Mouse (Mus musculus) spleen, postnatal 4 days (tissue): ENCODE measurements around the gene Mov10l1.
A peak's percentile ranks its signal among the peaks of the same experiment; 100 is the strongest.

ENCODE experiments used
- DNase-seq, 2 experiments: peaks; one replicate each; pipeline ENCODE4 v3.0.0; 2022; ENCODE audit warnings: low spot score in 2 of 2

Gene Mov10l1

DNA sequence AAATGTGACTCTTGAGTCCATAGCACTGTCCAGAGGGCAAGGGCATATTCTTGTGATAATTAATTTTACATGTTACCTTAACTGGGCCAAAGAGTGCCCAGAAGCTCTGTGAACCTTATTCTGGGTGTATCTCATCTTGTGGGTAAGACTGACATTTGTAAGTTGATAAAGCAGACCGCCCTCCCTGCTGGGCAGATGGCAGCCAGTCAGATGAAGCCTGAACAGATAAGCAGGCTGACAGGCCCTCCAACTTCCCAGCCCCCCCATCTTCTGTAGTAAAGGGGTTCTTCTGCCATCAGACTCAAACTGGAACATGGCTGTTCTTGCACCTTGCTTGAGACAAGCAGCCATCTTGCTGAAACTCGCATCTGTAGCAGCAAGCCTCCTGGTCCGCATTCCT is 34.0 kb downstream of the Mov10l1 start:
- DNase-seq, result peak in 1 of 2 experiments; percentile 44

DNA sequence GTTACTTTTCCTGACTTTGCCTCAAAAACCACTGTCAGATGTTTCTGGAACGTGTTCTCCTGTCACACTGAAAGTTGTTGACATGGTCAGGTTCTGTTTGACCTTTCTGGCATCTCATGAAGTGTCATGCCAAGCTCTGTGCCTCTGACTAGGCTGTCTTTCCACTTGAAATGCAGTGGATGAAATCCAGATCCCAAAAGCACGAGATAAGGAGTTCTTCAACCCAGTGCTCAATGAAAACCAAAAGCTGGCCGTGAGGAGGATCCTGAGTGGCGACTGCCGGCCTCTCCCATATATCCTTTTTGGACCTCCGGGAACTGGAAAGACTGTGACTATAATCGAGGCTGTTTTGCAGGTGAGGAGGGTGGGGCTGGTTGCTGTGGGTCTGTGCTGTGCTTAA is 37.4 kb downstream of the Mov10l1 start:
- no peak for DNase-seq

DNA sequence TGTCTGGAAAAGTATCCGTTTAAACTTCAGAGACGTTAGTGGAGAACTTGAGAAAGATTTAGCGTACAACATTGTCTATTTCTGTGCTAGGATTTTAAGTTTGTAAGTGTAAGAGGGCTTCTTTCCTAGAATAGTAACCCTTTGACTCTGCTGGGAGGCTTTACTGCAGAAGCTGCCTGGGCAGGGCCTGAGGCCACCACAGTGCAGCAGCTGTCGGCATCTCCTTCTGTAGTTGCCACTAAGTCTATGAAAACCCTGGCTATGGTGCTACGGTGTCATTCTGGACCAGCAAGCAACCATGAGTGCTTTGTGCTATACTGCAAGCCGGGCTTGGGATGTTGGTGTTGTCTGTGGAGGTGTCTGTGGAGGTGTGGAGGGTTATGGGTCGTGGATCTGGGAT is 37.8 kb downstream of the Mov10l1 start:
- DNase-seq, result no peak

DNA sequence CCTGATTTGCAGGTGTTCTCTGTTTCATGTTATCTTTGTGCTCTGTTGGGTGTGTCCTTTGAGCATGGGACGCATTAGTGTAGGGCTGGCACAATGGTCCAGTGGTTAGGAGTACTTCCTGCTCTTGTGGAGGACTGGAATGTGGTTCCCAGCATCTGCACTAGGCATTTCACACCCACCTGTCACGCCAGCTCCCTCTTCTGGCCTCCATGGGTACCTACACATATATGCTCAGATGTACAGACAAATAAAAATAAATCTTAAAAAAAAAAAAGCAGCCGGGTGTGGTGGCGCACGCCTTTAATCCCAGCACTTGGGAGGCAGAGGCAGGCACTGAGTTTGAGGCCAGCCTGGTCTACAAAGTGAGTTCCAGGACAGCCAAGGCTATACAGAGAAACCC is 61.7 kb downstream of the Mov10l1 start:
- peak in 1 of 2 experiments; percentile 49 for DNase-seq

DNA sequence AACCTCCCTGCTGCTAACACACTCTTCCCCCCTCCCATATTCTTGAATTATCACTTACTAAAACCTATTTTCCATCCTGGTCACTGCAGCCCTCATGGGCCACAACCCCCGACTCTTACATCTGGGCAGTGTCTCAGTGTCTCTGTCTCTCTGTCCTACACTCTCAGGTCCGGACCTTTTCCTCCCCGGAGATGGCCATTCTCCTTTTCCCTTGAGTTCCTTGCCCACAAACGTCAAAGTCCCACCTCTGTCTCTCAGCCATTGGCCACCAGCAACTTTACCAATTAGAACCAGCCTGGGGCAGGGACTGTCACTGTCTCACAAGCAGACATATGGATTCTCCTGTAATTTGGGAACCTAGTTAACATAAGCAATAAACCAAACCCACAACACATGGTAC is 63.6 kb downstream of the Mov10l1 start:
- DNase-seq, result peak in 1 of 2 experiments; percentile 43

DNA sequence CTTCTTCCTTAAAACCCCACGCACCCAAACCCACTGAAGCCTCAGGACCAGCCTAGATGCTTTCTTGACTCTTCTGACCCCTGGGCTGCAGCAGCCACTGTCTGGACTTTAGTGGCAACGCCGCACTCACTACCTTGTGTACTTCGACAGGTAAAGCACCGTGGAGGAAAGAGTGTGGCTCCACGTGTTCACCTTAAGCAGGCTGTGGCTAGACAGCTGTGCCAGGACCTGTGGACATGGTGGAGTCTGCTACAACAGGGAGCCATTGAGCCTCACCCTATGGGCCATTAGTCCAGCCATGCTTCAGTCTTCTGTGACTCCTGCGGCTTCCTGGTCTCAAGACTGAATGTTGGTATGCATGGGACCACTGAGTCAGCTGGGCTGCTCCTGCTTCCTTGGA is 72.0 kb downstream of the Mov10l1 start:
- DNase-seq, result peak in 1 of 2 experiments; percentile 54

DNA sequence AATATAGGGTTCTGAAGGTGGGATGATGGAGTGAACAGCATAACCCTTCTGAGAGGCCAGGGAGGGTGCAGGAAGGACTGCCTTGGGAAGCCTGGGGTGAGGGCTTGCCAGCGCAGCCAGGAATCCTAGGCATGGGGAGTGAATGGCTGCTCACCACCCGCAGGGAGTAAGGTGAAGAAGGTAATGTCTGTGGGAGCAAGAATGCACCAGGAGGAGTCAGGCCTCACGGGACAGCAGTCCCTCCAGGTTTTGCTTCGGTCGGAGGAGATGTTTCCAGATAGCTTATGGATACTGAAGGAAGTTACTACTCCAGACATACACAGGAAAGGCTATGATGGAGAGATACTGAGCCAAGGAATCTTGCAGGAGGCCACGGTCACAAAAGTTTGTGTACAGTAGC is 76.0 kb downstream of the Mov10l1 start:
- DNase-seq, result peak in 1 of 2 experiments; percentile 9

DNA sequence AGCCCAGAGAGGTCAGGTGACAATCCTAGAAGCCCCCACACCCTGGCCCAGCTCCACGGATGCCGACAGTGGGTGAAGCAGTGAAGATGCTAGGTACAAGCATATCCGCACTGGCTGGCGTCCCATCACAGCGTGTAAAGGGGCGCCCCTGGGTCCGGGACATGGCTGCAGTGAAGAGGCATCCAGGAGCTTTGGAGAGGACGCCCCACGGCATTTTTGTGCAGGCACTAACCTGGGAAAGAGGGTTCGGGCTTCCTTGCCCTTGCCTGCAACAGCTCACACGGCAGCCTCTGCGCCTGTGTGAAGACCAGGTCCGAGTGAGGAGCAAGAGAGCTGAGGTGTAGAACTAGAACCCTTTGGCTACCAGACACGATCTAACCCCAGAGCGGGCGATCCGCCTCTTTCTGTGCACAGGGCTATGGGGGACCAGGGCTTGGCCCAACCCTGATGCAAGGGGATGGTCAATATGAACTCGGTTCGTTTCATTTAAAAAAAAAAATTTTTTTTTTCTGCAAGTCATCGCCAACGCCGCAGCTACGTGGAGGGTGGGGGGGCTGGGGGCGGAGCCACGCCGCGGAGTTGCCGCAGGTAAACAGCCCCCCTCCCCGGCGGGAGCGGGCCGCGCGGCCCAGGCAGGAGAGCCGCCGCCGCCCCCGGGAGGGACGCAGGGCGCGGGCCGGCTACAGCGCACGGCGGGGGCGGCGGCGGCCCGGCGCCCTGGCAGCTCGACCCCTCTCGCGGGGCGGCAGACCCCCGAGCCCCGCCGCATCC is 76.6 kb downstream of the Mov10l1 start, which contains the start of gene Panx2:
Gene Panx2 (plus strand): TSS at position 574 of the 771 bp plus-strand sequence.
- DNase-seq, result peak; percentile 12 to 60

DNA sequence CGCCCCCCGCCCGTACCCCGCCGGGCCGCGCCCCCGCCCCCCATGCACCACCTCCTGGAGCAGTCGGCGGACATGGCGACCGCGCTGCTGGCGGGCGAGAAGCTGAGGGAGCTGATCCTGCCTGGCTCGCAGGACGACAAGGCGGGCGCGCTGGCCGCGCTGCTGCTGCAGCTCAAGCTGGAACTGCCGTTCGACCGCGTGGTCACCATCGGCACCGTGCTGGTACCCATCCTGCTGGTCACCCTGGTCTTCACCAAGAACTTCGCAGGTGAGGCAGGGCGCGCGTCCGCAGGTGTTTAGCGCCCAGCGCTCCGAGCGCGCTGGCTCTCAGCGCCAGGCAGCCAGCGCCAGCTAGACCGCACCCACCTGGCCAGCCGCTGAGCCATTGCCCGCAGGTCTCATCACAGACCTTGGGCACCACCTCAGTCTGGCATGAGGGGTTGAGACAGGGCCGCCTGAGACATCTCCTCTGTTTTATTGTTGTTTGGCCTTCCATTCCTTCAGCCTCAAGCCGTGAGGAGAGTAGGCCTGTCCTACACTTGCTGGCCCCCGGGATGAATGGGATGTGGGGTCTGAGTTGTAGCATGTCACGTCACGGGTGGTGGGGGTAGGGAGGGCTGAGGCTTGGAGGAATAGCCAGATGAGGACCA is 77.4 kb downstream of the Mov10l1 start:
- DNase-seq, result peak; percentile 11 to 58

DNA sequence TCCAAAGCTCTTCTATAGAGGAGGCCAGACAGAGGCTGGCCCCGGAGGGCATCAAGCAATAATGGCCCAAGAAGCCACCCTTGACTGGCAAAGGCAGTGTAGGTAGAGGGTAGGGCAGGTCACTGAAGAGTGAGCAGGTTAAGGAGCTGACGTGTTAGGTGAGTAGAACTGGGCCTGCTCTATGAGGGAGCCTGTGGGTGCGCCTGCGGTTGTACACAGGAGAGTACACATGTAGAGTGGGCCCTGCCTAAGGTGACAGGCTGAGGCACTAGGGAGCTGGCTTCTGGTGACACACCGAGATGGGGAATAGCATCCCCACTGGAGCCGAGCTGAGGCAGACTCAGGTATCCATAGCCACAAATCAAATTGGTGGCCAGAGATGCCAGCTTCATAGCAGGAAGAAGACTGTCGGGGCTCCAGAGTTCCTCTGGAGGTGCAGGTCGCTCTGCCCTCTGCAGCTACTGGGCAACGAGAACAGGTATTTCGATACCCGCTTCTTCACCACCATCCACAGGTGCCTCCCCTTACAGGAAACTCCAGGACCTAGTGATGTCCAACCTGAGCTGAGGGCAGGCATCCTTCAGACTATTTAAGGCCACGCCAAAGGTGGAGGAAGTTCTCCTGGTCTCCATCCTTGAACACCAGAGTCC is 78.2 kb downstream of the Mov10l1 start:
- DNase-seq, result peak in 1 of 2 experiments; percentile 50

DNA sequence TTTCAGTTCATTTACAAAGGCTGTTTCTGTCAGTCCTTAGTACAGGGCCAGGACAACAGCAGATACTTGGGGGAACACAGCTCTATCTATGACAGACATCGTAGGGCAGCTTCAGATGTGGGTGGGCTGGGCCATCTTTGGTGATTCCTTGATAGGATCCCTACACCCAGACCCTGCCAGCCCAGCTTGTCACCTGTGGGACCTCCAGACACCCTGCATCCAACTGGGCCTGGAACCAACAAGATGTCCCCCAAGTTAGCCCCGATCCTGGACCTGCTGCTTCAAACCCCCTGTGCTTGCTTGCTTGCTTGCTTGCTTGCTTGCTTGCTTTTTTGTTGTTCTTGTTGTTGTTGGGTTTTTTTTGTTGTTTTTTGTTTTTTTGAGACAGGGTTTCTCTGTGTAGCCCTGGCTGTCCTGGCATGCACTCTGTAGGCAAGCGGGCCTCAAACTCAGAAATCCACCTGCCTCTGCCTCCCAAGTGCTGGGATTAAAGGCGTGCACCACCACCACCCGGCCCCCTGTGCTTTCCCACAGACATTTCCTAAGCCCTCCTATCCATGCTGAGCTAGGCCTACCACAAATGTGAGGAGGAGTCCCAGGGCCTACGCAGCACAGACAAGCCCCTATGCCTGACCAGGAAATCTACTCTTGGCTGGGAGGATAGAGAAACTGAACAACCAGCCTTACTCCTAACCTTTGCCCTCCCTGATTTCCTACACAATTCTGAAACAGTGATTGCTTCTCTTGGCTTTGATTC is 79.2 kb downstream of the Mov10l1 start:
- DNase-seq, result peak in 1 of 2 experiments; percentile 55

DNA sequence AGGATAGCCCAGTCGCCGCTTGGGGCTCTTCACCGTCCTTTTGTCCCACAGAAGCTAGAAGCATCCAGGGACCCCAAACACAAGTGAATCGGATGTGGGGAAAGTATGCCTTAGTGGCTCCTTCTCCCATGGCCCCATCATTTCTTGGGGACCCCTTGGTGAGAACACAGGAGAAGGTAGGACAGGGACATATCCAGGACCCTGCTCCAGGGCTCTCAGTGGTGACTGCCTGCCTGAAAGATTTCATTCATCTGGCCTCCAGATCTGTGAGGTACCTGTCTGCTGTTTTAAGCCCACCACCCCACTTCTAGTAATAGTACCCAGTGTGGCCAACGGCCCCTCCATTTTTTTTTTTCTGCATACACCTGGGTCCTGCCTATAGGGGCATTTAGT is 79.8 kb downstream of the Mov10l1 start:
- peak in 1 of 2 experiments; percentile 51 for DNase-seq

DNA sequence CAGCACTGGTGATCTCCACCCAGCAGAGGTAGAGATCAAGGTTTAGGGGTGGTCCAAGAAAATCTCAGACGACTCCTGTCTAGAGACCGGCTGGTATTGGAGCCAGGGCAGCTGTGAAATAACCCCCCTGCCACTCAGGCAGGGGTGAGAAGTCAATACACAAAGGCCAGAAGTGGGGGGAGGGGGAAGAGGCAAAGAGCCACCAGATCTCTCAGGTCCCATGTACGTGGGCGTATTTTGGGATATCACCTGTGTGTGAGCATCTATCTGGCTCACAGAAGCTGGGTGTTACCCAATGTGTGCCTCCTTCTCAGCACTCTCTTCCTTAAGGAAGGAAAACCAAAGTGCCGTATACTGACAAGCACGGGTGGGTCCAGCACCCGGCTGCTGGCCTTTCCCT is 80.3 kb downstream of the Mov10l1 start:
- peak in 1 of 2 experiments; percentile 49 for DNase-seq

DNA sequence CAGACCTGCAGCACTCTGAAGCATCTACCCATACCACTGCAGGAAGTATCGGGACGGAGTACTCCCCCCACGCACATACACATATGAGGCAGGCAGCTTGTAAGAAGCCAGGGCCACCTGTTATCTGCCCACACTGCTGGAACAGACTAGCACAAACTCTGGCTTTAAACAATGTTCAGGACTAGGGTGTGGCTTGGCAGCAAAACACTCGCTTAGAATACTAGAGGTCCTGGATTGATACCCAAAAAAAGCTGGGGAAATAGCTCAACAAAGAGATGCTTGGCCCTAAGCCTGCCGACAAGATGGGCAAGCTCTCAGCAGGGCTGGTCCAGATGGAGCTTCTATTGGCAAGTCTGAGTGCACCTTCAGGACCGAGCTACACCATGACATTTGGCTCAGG is 80.8 kb downstream of the Mov10l1 start:
- DNase-seq, result no peak

DNA sequence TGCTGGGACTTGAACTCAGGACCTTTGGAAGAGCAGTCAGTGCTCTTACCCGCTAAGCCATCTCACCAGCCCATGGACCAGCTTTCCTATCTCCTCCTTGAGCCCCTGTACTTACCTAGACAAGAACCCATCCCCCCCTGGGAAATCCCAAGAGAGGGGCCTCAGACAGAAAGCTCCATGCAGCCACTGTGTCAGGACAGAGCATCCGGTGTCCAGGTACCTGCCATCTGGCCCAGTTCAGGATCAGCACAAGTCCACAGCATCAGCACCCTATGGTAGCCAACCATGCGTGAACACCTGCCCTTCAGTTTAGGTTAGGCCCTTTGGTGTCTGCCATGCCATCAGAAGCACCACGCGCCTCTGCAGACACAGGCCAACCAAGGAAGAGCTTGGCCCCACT is 82.2 kb downstream of the Mov10l1 start:
- DNase-seq, result no peak

DNA sequence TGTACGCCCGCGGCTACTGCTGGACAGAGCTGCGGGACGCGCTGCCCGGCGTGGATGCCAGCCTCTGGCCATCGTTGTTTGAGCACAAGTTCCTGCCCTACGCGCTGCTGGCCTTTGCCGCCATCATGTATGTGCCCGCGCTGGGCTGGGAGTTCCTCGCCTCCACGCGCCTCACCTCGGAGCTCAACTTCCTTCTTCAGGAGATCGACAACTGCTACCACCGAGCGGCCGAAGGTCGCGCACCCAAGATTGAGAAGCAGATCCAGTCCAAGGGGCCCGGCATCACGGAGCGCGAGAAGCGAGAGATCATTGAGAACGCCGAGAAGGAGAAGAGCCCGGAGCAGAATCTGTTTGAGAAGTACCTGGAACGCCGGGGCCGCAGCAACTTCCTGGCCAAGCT is 84.9 kb downstream of the Mov10l1 start:
- no peak for DNase-seq

DNA sequence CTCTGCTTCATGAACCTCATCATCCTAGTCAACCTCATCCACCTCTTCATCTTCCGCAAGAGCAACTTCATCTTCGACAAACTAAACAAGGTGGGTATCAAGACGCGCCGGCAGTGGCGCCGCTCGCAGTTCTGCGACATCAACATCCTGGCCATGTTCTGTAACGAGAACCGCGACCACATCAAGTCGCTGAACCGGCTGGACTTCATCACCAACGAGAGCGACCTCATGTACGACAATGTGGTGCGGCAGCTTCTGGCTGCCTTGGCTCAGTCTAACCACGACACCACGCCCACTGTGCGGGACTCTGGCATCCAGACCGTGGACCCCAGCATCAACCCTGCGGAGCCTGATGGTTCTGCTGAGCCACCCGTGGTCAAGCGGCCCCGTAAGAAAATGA is 85.5 kb downstream of the Mov10l1 start:
- DNase-seq, result no peak

DNA sequence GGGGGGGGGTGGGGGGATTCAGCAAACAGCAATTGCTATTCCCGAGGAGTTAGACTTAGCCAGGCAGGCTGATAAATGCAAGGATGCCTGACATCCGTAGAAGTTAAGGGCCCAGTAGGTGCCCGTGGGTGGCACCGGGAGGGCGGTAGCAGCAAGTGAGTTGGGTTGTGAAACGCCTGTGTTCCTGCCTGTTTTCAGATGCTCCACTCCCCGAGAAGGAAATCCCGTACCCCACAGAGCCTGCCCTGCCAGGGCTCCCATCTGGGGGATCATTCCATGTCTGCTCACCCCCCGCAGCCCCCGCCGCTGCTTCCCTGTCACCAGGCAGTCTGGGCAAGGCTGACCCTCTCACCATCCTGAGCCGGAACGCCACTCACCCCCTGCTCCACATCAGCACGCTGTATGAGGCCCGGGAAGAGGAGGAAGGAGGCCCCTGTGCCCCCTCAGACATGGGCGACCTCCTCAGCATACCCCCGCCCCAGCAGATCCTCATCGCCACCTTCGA is 86.7 kb downstream of the Mov10l1 start:
- no peak for DNase-seq

DNA sequence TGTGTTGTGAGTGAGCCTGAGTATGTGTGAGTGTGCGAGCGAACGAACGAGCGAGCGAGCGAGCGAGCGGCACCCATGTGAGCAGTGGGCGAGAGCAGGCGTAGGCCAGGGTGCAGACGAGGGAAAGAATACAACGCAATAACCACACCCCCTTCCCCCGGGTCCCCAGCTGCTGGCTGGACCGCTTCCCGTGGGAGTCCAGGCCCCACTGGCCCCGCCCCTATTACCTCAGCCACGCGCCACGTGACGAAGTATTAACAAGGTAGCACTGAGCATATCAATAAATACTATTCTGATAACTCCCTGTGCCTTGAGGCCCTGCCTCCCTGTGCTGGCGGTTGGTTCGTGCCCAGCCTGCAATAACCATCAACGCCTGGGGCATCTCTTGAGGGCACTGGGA is 87.9 kb downstream of the Mov10l1 start:
- DNase-seq, result no peak

DNA sequence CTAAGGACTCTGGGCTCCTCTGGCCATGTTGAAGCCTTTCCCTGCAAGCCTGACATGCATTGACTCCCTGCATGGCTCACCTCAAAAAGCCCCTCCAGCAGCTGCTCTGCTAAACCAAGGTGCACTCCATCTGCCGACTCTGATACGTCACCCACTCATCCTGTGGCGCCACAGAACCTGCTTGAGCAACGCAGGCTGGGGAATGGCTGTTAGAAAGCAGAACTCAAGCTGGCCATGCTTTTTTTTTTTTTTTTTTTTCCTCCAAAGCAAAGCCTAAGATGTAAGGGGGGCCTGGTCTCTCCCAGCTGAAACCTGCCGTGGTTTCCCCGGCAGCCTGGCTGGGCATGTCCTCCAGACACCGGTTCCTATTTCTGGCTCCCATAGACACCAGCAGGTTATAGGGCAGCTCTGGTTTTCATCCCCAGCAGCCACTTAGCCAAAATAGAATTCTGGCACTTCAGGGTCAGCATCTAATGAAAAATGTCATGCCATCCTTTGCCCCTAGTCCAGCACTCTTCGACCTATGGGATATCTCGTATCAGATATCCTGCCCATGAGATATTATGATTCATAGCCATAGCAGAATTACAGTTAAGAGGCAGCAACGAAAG is 91.4 kb downstream of the Mov10l1 start:
- no peak for DNase-seq
